Mouse (Mus musculus) embryonic facial prominence, embryonic 14.5 days (tissue): ENCODE measurements around the gene Ddx46. TPM values are rescaled to one million over a fixed set of nuclear protein-coding genes. Genes with fewer than 3 reads are reported as not detected.
"Not testable (repeated sequence)": the region's sequence is repeated elsewhere in the genome, so short reads cannot be mapped to it uniquely, and the experiment has no call there.

Experiments used
- ATAC-seq: fragments of 200-750 bp; cut with Nextera tagmentation; 2 replicates; pipeline ENCODE4 v1.8.0; 2017; ENCODE audit warnings: low read depth, moderate number of reproducible peaks, moderate TSS enrichment
- DNase-seq: peaks from one replicate; pipeline ENCODE4 v3.0.0-alpha.2; 2015; ENCODE audit warnings: low spot score
- H3K27ac ChIP-seq: fragments of 300-500 bp; sonication (generic); replicated peaks from 2 replicates; pipeline ENCODE4 v1.5.1; 2014; ENCODE audit warnings: low read depth, mild to moderate bottlenecking, low read length, moderate library complexity
- H3K27me3 ChIP-seq: fragments of 300-500 bp; sonication (generic); replicated peaks from 2 replicates; pipeline ENCODE4 v1.6.1; 2014; ENCODE audit warnings: low read length; ENCODE audit not compliant: control insufficient read depth, insufficient read depth
- H3K36me3 ChIP-seq: fragments of 300-500 bp; sonication (generic); 2 replicates; pipeline ENCODE4 v1.6.1; 2014; ENCODE audit warnings: low read length, mixed read lengths; ENCODE audit not compliant: control insufficient read depth, insufficient read depth
- H3K4me1 ChIP-seq: fragments of 300-500 bp; sonication (generic); 2 replicates; pipeline ENCODE4 v1.6.1; 2014; ENCODE audit warnings: antibody characterized with exemption, low read length; ENCODE audit not compliant: control insufficient read depth, insufficient read depth
- H3K4me2 ChIP-seq: fragments of 300-500 bp; sonication (generic); 2 replicates; pipeline ENCODE4 v1.6.1; 2014; ENCODE audit warnings: low read depth, mild to moderate bottlenecking, low read length, moderate library complexity, mixed read lengths
- H3K4me3 ChIP-seq: fragments of 300-500 bp; sonication (generic); 2 replicates; pipeline ENCODE4 v1.5.1; 2014; ENCODE audit warnings: low read depth, mild to moderate bottlenecking, low read length
- H3K9ac ChIP-seq: fragments of 300-500 bp; sonication (generic); 2 replicates; pipeline ENCODE4 v1.6.1; 2014; ENCODE audit warnings: low read depth, mild to moderate bottlenecking, low read length, moderate library complexity, mixed read lengths
- H3K9me3 ChIP-seq: fragments of 300-500 bp; sonication (generic); 2 replicates; pipeline ENCODE4 v1.6.1; 2016; ENCODE audit warnings: low read length; ENCODE audit not compliant: control insufficient read depth
- WGBS: fragments of 180-500 bp; shearing (Covaris S2); extraction: QIAGEN DNeasy Blood & Tissue Kit; methylation state at CpG from one replicate; pipeline ENCODE4 v1.1.7; 2014; 5-methylcytosine and 5-hydroxymethylcytosine counted together
- polyA plus RNA-seq: library from polyadenylated mRNA; unstranded; fragments of >200 nt; fragmentation: Nextera tagmentation; extraction: Ambion mirVana; gene quantifications from 2 replicates; pipeline ENCODE4 v1.2.1, GENCODE M21; 2014

The Ddx46 gene
- polyA plus RNA-seq, 1 experiment from 2014 or later, result 32.0 TPM

DNA sequence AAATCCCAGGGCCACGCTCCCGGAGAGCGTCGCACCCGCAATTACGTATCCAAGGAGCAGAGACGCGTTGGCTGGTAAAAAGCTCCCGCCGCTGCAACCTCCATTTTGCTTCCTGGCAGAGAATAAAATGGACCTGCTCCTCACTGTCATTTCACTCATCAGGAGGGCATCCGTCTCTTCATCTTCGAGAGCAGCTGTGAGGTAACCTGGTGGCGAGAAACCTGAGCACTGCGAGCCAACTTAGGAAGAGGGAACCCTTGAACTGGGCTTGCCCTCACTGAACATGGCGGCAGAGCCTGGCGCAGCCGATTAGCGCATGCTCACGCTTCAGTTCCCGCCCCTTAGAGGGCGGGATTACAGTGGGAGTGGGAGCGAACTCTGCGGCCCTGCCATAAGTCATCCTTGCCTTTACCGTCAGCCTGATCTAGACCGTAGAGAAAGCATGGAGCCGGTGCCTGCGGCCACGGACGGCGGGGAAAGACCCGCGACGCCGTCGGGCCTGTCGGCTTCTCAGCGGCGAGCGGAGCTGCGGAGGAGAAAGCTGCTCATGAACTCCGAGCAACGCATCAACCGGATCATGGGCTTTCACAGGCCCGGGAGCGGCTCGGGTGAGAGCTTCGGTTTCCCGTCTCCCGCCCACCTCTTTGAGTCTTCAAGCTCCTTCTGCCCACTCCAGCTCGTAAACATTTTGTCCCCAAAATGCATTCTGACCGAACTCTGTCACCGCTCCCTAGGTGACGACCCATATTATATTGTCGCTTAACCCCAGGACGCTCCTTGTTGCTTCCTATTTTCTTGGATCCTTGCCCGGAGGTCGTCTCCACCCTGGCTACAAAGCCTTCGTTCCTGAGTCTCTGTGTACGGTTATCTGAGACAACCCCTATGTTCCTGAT is 11.9 kb upstream of the Ddx46 start, which contains the start of gene Caml:
Gene Caml (plus strand): TSS at position 357 of the 893 bp plus-strand sequence.
- H3K4me2 ChIP-seq, result peak within 1 kb of the TSS; percentile 90
- peaks cover 17% of the 10 kb centered on the region for H3K4me1 ChIP-seq
- H3K27me3 ChIP-seq, result no peaks in the 10 kb centered on the region
- no peaks in the 10 kb centered on the region for H3K9me3 ChIP-seq
- peak within 1 kb of the TSS; percentile 85 for H3K9ac ChIP-seq
- peaks cover 29% of the 10 kb centered on the region for H3K36me3 ChIP-seq
- under 1% methylated on average over 50 of the region's 59 CpGs for WGBS
- DNase-seq (peak; percentile 96), ATAC-seq (peak; percentile 99)
- H3K27ac ChIP-seq, result peak within 1 kb of the TSS; percentile 91
- peak within 1 kb of the TSS; percentile 78 for H3K4me3 ChIP-seq

DNA sequence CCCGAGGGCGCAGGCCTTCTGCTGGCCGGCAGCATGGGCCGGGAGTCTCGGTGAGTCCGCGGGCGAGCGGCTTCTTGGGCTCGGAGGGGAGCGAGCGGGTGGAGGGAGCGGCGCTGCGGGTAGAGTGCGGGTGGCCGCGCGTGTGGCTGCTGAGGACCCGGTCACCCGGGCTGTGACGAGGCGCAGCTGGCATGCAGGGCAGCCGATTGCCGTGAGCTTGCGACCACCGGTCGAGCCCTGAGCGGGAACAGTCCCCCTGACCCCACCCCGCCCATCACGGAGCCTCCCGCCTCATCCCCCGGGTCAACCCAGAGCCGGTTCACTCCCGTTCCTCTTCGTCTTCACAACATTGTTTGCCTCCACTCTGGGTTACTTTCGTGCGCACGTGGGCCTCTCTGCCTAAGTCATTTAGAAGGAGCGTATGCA is 332 bp downstream of the Ddx46 start:
- Histone ChIP-seq H3K4me1 (peaks cover 8% of the 10 kb centered on the region), H3K27me3 (no peaks in the 10 kb centered on the region), H3K9me3 (no peaks in the 10 kb centered on the region), H3K4me2 (peak overlapping the region; percentile 82), H3K4me3 (peak overlapping the region; percentile 78), H3K27ac (no peak overlapping the region), H3K36me3 (peaks cover 44% of the 10 kb centered on the region), H3K9ac (peak overlapping the region; percentile 84)
- ATAC-seq (peak; percentile 34; the same call in 1 of the 2 replicates), DNase-seq (no peak)
- 3% methylated on average over 19 of the region's 40 CpGs for WGBS

DNA sequence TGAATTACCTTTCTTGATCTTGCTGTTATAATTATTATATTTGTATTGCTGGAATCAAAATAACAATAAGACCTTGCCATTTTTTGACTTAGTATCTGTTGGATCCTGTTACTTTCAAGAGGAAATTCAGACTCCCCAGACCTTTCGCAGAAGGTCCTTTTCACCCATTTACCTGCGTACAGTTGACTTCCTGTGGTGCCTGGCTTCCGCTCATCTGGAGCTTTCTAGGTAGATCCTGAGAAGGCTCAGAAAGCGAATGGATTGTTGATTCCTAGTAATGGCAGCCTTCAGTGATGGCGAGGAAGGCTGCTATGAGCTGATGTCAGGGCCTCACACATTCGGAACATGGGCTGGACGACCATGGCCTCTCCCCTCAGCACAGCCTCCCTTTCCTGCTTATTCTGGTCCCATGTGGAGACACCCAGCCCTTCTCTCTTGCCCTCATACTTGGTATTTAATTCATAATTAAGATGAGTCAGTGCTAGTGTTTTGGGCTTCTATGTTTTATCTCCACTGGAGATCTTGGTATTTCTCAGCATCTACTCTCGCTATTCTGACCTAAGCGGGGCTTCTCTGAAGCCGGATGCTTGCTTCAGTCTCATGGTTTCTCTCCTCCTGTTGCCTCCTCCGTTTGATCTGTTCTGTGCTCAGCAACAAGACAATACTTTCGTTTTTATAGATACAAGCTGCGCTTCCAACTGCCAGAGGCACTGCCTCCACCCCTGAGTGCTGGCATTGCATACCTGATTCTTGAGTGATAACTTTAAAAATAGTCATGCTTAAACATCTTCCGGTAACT is 1.6 kb downstream of the Ddx46 start:
- Histone ChIP-seq H3K36me3 (peaks cover 47% of the 10 kb centered on the region), H3K27me3 (no peaks in the 10 kb centered on the region), H3K4me3 (no peak overlapping the region; the same call in 1 of the 2 replicates), H3K9ac (peak overlapping the region; percentile 84; the same call in 1 of the 2 replicates), H3K4me2 (peak overlapping the region; percentile 82), H3K9me3 (no peaks in the 10 kb centered on the region), H3K27ac (no peak overlapping the region), H3K4me1 (peaks cover 8% of the 10 kb centered on the region)
- DNase-seq (no peak), ATAC-seq (no peak)
- 91% methylated on average over 14 of the region's 14 CpGs for WGBS

DNA sequence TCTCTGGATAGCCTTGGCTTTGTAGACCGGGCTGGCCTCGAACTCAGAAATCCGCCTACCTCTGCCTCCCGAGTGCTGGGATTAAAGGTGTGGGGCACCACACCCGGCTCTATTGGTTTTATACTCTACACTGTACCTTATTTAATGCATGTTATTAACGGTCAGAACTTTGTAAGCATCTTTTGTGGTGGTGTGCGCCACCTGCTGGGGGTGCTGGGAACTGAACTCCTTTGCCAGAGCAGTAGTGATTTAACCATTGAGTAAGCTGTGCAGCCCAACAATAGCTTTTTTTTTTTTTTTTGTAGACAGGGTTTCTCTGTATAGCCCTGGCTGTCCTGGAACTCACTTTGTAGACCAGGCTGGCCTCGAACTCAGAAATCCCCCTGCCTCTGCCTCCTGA is 5.7 kb downstream of the Ddx46 start:
- H3K9ac ChIP-seq, H3K4me1 ChIP-seq, H3K9me3 ChIP-seq, H3K27me3 ChIP-seq, H3K4me2 ChIP-seq, ATAC-seq, H3K27ac ChIP-seq, H3K4me3 ChIP-seq: not testable (repeated sequence)
- DNase-seq, result peak; percentile 53
- 58% methylated on average over 8 of the region's 8 CpGs for WGBS
- H3K36me3 ChIP-seq, result peaks cover 51% of the 10 kb centered on the region

DNA sequence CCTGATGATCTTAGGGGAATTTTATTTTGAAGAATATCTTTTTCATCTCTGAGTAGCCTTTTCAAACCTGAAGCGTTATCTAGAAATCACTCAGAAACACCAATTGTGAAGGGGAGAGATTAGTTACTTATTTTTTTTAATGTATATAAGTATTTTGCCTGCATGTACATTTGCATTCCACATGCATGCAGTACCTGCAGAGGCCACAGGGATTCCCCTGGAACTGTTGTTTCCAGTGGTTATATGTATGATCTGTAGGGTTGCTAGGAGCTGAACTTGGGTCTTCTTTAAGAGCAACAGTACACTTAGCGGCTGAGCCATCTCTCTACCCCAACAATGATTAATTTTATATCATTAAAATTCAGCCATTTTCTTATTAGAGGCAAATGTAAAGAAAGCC is 9.7 kb downstream of the Ddx46 start:
- no peak for ATAC-seq
- H3K9ac ChIP-seq, result no peak overlapping the region
- no peak overlapping the region for H3K4me2 ChIP-seq
- H3K36me3 ChIP-seq, result peaks cover 82% of the 10 kb centered on the region
- WGBS, result 91% methylated on average over 2 of the region's 2 CpGs
- H3K9me3 ChIP-seq, result no peaks in the 10 kb centered on the region
- H3K27me3 ChIP-seq, result no peaks in the 10 kb centered on the region
- no peak overlapping the region for H3K4me3 ChIP-seq
- DNase-seq, result peak; percentile 41
- H3K4me1 ChIP-seq, result no peaks in the 10 kb centered on the region
- no peak overlapping the region for H3K27ac ChIP-seq

DNA sequence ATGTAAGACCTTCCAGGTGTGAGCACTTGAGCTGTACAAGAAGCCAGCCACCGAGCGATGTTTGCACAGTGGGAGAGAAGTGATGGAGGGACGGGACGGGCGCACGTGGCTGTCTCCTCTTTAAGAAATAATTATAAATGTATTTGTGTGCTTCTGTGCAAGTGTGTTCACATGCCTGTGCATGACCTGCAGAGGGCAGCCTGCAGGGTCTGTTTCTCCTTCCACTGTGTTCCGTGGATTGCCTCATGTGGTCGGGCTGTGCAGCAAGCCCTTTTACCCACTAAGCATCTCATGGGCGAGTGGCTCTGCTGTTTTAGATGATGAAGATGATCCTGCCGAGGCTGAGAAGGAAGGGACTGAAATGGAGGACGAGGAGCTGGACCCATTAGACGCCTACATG is 15.3 kb downstream of the Ddx46 start:
- Histone ChIP-seq H3K9me3 (no peaks in the 10 kb centered on the region), H3K4me2 (no peak overlapping the region), H3K27ac (no peak overlapping the region), H3K4me1 (no peaks in the 10 kb centered on the region), H3K36me3 (peaks cover 98% of the 10 kb centered on the region), H3K4me3 (no peak overlapping the region), H3K27me3 (no peaks in the 10 kb centered on the region), H3K9ac (no peak overlapping the region)
- ATAC-seq (no peak), DNase-seq (no peak)
- 86% methylated on average over 12 of the region's 12 CpGs for WGBS

DNA sequence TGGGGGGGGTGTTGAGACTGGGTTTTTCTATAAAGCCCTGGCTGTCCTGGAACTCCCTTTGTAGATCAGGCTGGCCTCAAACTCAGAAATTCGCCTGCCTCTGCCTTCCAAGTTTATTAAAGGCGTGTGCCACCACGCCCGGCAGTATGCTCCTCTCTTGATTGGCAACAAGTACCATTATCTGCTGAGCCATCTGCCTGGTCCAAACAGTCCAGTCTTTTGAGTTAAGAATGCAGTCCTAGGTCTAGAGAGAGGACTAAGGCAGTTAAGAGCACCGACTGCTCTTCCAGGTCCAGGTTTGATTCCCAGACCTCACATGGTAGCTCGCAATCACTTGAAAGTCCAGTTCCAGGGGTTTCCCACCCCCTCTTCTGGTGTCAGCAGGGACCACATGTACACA is 16.2 kb downstream of the Ddx46 start:
- no peaks in the 10 kb centered on the region for H3K27me3 ChIP-seq
- no peak overlapping the region for H3K4me3 ChIP-seq
- H3K9me3 ChIP-seq, result no peaks in the 10 kb centered on the region
- WGBS, result 95% methylated on average over 6 of the region's 6 CpGs
- no peak overlapping the region for H3K9ac ChIP-seq
- peaks cover 98% of the 10 kb centered on the region for H3K36me3 ChIP-seq
- DNase-seq (no peak), ATAC-seq (no peak)
- H3K27ac ChIP-seq, result no peak overlapping the region
- H3K4me1 ChIP-seq, result no peaks in the 10 kb centered on the region
- H3K4me2 ChIP-seq, result no peak overlapping the region

DNA sequence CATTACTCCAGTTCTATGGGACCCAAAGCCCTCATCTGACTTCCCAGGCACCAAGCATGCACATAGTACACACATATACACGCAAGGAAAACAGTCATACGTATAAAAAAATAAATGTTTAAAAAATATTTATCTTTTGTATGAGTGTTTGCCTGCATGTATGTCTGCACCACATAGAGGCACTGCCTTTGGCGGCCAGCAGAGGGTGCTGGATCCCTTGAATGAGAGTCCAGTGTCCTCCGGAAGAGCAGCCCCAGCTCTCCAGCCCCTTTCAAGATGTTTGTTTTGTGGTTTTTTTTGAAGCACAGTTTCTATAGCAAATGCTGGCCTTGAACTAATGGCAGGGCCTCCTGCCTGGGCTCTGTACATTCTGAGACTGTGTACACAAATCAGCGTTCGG is 33.7 kb downstream of the Ddx46 start:
- DNase-seq (peak; percentile 19), ATAC-seq (no peak)
- Histone ChIP-seq H3K4me3 (no peak overlapping the region), H3K4me2 (no peak overlapping the region), H3K9me3 (0 out of 2 replicates have a peak, but pooled peaks cover 8% of the 10 kb centered on the region), H3K27me3 (no peaks in the 10 kb centered on the region), H3K36me3 (peaks cover 97% of the 10 kb centered on the region), H3K4me1 (no peaks in the 10 kb centered on the region), H3K27ac (no peak overlapping the region), H3K9ac (no peak overlapping the region)
- WGBS, result 75% methylated on average over 6 of the region's 6 CpGs
